24 mouse cellular contexts compared by ENCODE assay signal in the genomic region with DNA sequence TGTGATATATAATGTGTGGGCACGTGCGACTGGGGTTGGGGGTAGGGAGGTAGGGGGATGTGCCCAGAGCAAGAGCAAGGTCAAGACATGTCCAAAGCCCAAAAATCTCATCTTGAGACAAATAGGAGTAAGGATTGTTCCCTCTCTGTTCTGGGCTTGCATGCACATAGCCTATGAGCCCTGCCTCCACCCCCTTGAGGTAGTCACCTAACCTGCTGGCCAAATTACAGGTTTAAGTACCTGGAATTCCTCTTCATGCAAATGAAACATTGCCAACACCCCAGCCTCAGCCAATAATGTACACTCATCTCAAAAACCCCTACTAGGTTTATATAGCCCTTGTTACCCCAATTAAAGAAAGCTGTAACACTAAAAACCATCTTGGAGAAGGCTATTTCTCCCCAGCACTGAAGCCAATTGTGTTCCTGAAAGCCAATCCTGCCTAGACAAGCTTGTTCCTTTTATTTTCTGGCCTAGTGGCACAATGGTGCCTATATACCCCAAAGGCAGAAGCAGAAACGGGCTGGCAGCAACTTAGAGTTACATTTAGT. TPM values are rescaled to one million over a fixed set of nuclear protein-coding genes. Genes with fewer than 3 reads are reported as not detected.
"Had no signal": no experiment of that assay in that cellular context is flagged by ENCODE, and none has a peak within 500 bp of the region (broad histone marks: within the 10 kb centered on the region; RNA-seq: fewer than 3 reads in every experiment).

No protein-coding gene starts in this region.

- H3K36me3 ChIP-seq: intestine, embryonic 15.5 days; kidney, embryonic 15.5 days; liver, embryonic 13.5 days; midbrain, embryonic 10.5 days; neural tube, embryonic 12.5 days; neural tube, embryonic 15.5 days; stomach, embryonic 15.5 days had no signal

- H3K9me3 ChIP-seq: intestine, embryonic 15.5 days; kidney, embryonic 15.5 days; liver, embryonic 13.5 days; megakaryocyte, embryonic 14.5 days; midbrain, embryonic 10.5 days; neural tube, embryonic 12.5 days; neural tube, embryonic 15.5 days; stomach, embryonic 15.5 days had no signal

- H3K4me3 ChIP-seq: intestine, embryonic 15.5 days; kidney, embryonic 15.5 days; left cerebral cortex, adult 2 months; liver, embryonic 13.5 days; megakaryocyte, embryonic 14.5 days; midbrain, embryonic 10.5 days; neural tube, embryonic 12.5 days; neural tube, embryonic 15.5 days; stomach, embryonic 15.5 days had no signal

- H3K4me1 ChIP-seq: intestine, embryonic 15.5 days; kidney, embryonic 15.5 days; liver, embryonic 13.5 days; megakaryocyte, embryonic 14.5 days; neural tube, embryonic 12.5 days; neural tube, embryonic 15.5 days; stomach, embryonic 15.5 days had no signal

- H3K27ac ChIP-seq: intestine, embryonic 15.5 days; kidney, embryonic 15.5 days; left cerebral cortex, adult 2 months; liver, embryonic 13.5 days; midbrain, embryonic 10.5 days; neural tube, embryonic 12.5 days; neural tube, embryonic 15.5 days; stomach, embryonic 15.5 days had no signal

- DNase-seq: kidney, adult 11 months; kidney, adult 8-10 months; kidney, postnatal 10 days; kidney, postnatal 36 days; layer of hippocampus, postnatal 36 days; liver, embryonic 13.5 days; lung, embryonic 14.5 days; midbrain, embryonic 14.5 days; retina, postnatal 1 day; right cerebral cortex, postnatal 25 days; spleen, adult 18-20 months; thymus, postnatal 25 days had no signal

- H3K27me3 ChIP-seq: intestine, embryonic 15.5 days; kidney, embryonic 15.5 days; liver, embryonic 13.5 days; neural tube, embryonic 12.5 days; neural tube, embryonic 15.5 days; stomach, embryonic 15.5 days had no signal

RNA-seq across cellular contexts. Expression of a gene that starts 26.3 kb away (rescaled TPM):
- total RNA-seq: layer of hippocampus, adult 8-10 months; layer of hippocampus, postnatal 10 days; layer of hippocampus, postnatal 36 days; left cerebral cortex, postnatal 10 days had no signal
- polyA plus RNA-seq: limb, embryonic 11.5 days; liver, embryonic 13.5 days; midbrain, embryonic 10.5 days; midbrain, embryonic 14.5 days; neural tube, embryonic 12.5 days; neural tube, embryonic 15.5 days had no signal
